Mouse (Mus musculus): ENCODE measurements around the gene Hoxc6. TPM values are rescaled to one million over a fixed set of nuclear protein-coding genes. Genes with fewer than 3 reads are reported as not detected.

The Hoxc6 gene
- polyA plus RNA-seq (2015; fragmentation: Nextera tagmentation; extraction: Ambion mirVana) = 0.11 and 0.35 TPM in 2 replicates

GRCm38 (mm10) chr15:102997939-102998355 lies at the start of gene Hoxc6:
Hoxc6 (plus strand) TSS chr15:102998257.
- H3K27ac ChIP-seq (replicated peaks) = no peak within 1 kb of the TSS
- ATAC-seq (ENCODE audit: insufficient number of reproducible peaks, low FRiP score, low TSS enrichment, low read depth) = no peak
- H3K4me1 ChIP-seq = peaks cover 19% of the 10 kb centered on the region
- peaks cover 97% of the 10 kb centered on the region for H3K27me3 ChIP-seq
- no peak within 1 kb of the TSS for H3K9ac ChIP-seq
- H3K4me2 ChIP-seq (replicated peaks) = peak within 1 kb of the TSS; percentile 79
- peak within 1 kb of the TSS; percentile 47 for H3K4me3 ChIP-seq (replicated peaks)
- no peaks in the 10 kb centered on the region for H3K36me3 ChIP-seq
- H3K9me3 ChIP-seq (replicated peaks) = no peaks in the 10 kb centered on the region
- WGBS = 2% methylated on average over 19 of the region's 19 CpGs

GRCm38 (mm10) chr15:102948842-102949241 lies 49.2 kb upstream of the Hoxc6 start:
- H3K36me3 ChIP-seq = no peaks in the 10 kb centered on the region
- H3K4me1 ChIP-seq = no peaks in the 10 kb centered on the region
- 4% methylated on average over 2 of the region's 2 CpGs for WGBS
- no peaks in the 10 kb centered on the region for H3K9me3 ChIP-seq (replicated peaks)
- H3K27ac ChIP-seq (replicated peaks) = no peak overlapping the region
- peaks cover 99% of the 10 kb centered on the region for H3K27me3 ChIP-seq
- no peak overlapping the region for H3K9ac ChIP-seq
- no peak for ATAC-seq (ENCODE audit: insufficient number of reproducible peaks, low FRiP score, low TSS enrichment, low read depth)
- H3K4me3 ChIP-seq (replicated peaks) = no peak overlapping the region
- H3K4me2 ChIP-seq (replicated peaks) = no peak overlapping the region

- WGBS = 2% methylated on average over 20 of the region's 20 CpGs
- Histone ChIP-seq H3K4me2 (replicated peaks) (no peak overlapping the region), H3K4me1 (no peaks in the 10 kb centered on the region), H3K9ac (no peak overlapping the region), H3K4me3 (replicated peaks) (no peak overlapping the region), H3K27ac (replicated peaks) (no peak overlapping the region), H3K36me3 (no peaks in the 10 kb centered on the region), H3K27me3 (peaks cover 99% of the 10 kb centered on the region), H3K9me3 (replicated peaks) (no peaks in the 10 kb centered on the region)
- no peak for ATAC-seq (ENCODE audit: insufficient number of reproducible peaks, low FRiP score, low TSS enrichment, low read depth)
These were observed 48.4 kb upstream of the Hoxc6 start for GRCm38 (mm10) chr15:102949696-102950095.

- 9% methylated on average over 2 of the region's 2 CpGs for WGBS
- no peak overlapping the region for H3K4me3 ChIP-seq (replicated peaks)
- no peaks in the 10 kb centered on the region for H3K36me3 ChIP-seq
- H3K27ac ChIP-seq (replicated peaks) = no peak overlapping the region
- ATAC-seq (ENCODE audit: insufficient number of reproducible peaks, low FRiP score, low TSS enrichment, low read depth) = no peak
- no peaks in the 10 kb centered on the region for H3K4me1 ChIP-seq
- H3K9ac ChIP-seq = no peak overlapping the region
- H3K4me2 ChIP-seq (replicated peaks) = no peak overlapping the region
- peaks cover 97% of the 10 kb centered on the region for H3K27me3 ChIP-seq
- H3K9me3 ChIP-seq (replicated peaks) = no peaks in the 10 kb centered on the region
These were observed 47.2 kb upstream of the Hoxc6 start for GRCm38 (mm10) chr15:102950877-102951276.

GRCm38 (mm10) chr15:102953561-102953960 lies 44.5 kb upstream of the Hoxc6 start:
- Histone ChIP-seq H3K9ac (no peak overlapping the region), H3K4me2 (replicated peaks) (no peak overlapping the region), H3K27me3 (peaks cover 97% of the 10 kb centered on the region), H3K36me3 (no peaks in the 10 kb centered on the region), H3K4me3 (replicated peaks) (no peak overlapping the region), H3K9me3 (replicated peaks) (no peaks in the 10 kb centered on the region), H3K27ac (replicated peaks) (no peak overlapping the region), H3K4me1 (no peaks in the 10 kb centered on the region)
- ATAC-seq (ENCODE audit: insufficient number of reproducible peaks, low FRiP score, low TSS enrichment, low read depth) = no peak
- WGBS = 2% methylated on average over 6 of the region's 6 CpGs

GRCm38 (mm10) chr15:102954192-102955006 lies 43.7 kb upstream of the Hoxc6 start, which contains the start of gene Hoxc11:
Hoxc11 (plus strand) TSS chr15:102954427.
- no peak within 1 kb of the TSS for H3K9ac ChIP-seq
- no peak within 1 kb of the TSS for H3K27ac ChIP-seq (replicated peaks)
- H3K4me2 ChIP-seq (replicated peaks) = no peak within 1 kb of the TSS
- no peak within 1 kb of the TSS for H3K4me3 ChIP-seq (replicated peaks)
- H3K9me3 ChIP-seq (replicated peaks) = no peaks in the 10 kb centered on the region
- no peaks in the 10 kb centered on the region for H3K4me1 ChIP-seq
- no peaks in the 10 kb centered on the region for H3K36me3 ChIP-seq
- ATAC-seq (ENCODE audit: insufficient number of reproducible peaks, low FRiP score, low TSS enrichment, low read depth) = no peak
- 1% methylated on average over 57 of the region's 57 CpGs for WGBS
- peaks cover 94% of the 10 kb centered on the region for H3K27me3 ChIP-seq

- Histone ChIP-seq H3K4me2 (replicated peaks) (no peak overlapping the region), H3K27me3 (peaks cover 94% of the 10 kb centered on the region), H3K27ac (replicated peaks) (no peak overlapping the region), H3K36me3 (no peaks in the 10 kb centered on the region), H3K9ac (no peak overlapping the region), H3K9me3 (replicated peaks) (no peaks in the 10 kb centered on the region), H3K4me1 (no peaks in the 10 kb centered on the region), H3K4me3 (replicated peaks) (no peak overlapping the region)
- 1% methylated on average over 28 of the region's 28 CpGs for WGBS
- ATAC-seq (ENCODE audit: insufficient number of reproducible peaks, low FRiP score, low TSS enrichment, low read depth) = no peak
These were observed 43.1 kb upstream of the Hoxc6 start for GRCm38 (mm10) chr15:102955007-102955382.

GRCm38 (mm10) chr15:102955833-102956640 lies 42.0 kb upstream of the Hoxc6 start:
- Histone ChIP-seq H3K9me3 (replicated peaks) (no peaks in the 10 kb centered on the region), H3K36me3 (no peaks in the 10 kb centered on the region), H3K4me1 (no peaks in the 10 kb centered on the region), H3K4me2 (replicated peaks) (no peak overlapping the region), H3K4me3 (replicated peaks) (no peak overlapping the region), H3K9ac (no peak overlapping the region), H3K27me3 (peaks cover 95% of the 10 kb centered on the region), H3K27ac (replicated peaks) (no peak overlapping the region)
- ATAC-seq (ENCODE audit: insufficient number of reproducible peaks, low FRiP score, low TSS enrichment, low read depth) = no peak
- 1% methylated on average over 40 of the region's 40 CpGs for WGBS

- Histone ChIP-seq H3K27me3 (peaks cover 94% of the 10 kb centered on the region), H3K36me3 (no peaks in the 10 kb centered on the region), H3K4me2 (replicated peaks) (no peak overlapping the region), H3K4me3 (replicated peaks) (no peak overlapping the region), H3K9ac (no peak overlapping the region), H3K4me1 (no peaks in the 10 kb centered on the region), H3K27ac (replicated peaks) (no peak overlapping the region), H3K9me3 (replicated peaks) (no peaks in the 10 kb centered on the region)
- WGBS = under 1% methylated on average over 12 of the region's 12 CpGs
- no peak for ATAC-seq (ENCODE audit: insufficient number of reproducible peaks, low FRiP score, low TSS enrichment, low read depth)
These were observed 41.2 kb upstream of the Hoxc6 start for GRCm38 (mm10) chr15:102956906-102957305.

- ATAC-seq (ENCODE audit: insufficient number of reproducible peaks, low FRiP score, low TSS enrichment, low read depth) = no peak
- Histone ChIP-seq H3K36me3 (no peaks in the 10 kb centered on the region), H3K27me3 (peaks cover 92% of the 10 kb centered on the region), H3K9me3 (replicated peaks) (no peaks in the 10 kb centered on the region), H3K4me3 (replicated peaks) (no peak overlapping the region), H3K27ac (replicated peaks) (no peak overlapping the region), H3K9ac (no peak overlapping the region), H3K4me2 (replicated peaks) (no peak overlapping the region), H3K4me1 (no peaks in the 10 kb centered on the region)
- under 1% methylated on average over 13 of the region's 13 CpGs for WGBS
These were observed 38.3 kb upstream of the Hoxc6 start for GRCm38 (mm10) chr15:102959663-102960191.

GRCm38 (mm10) chr15:102961728-102962127 lies 36.3 kb upstream of the Hoxc6 start:
- H3K4me2 ChIP-seq (replicated peaks) = no peak overlapping the region
- H3K27ac ChIP-seq (replicated peaks) = no peak overlapping the region
- no peak overlapping the region for H3K9ac ChIP-seq
- no peak for ATAC-seq (ENCODE audit: insufficient number of reproducible peaks, low FRiP score, low TSS enrichment, low read depth)
- no peaks in the 10 kb centered on the region for H3K36me3 ChIP-seq
- 1% methylated on average over 6 of the region's 6 CpGs for WGBS
- H3K27me3 ChIP-seq = peaks cover 94% of the 10 kb centered on the region
- H3K4me3 ChIP-seq (replicated peaks) = no peak overlapping the region
- H3K4me1 ChIP-seq = peaks cover 4% of the 10 kb centered on the region; the same call in 1 of the 2 replicates
- no peaks in the 10 kb centered on the region for H3K9me3 ChIP-seq (replicated peaks)
